Mouse (Mus musculus) mature B cell (primary cell): Measurements from ENCODE around the gene Tmcc3.

Experiments
- in situ Hi-C: fragments of 300-500 bp; cut with MboI; formaldehyde crosslinking; loops from 2 replicates; pipeline ENCODE4 v1.14.3; 2019

Gene Tmcc3

DNA sequence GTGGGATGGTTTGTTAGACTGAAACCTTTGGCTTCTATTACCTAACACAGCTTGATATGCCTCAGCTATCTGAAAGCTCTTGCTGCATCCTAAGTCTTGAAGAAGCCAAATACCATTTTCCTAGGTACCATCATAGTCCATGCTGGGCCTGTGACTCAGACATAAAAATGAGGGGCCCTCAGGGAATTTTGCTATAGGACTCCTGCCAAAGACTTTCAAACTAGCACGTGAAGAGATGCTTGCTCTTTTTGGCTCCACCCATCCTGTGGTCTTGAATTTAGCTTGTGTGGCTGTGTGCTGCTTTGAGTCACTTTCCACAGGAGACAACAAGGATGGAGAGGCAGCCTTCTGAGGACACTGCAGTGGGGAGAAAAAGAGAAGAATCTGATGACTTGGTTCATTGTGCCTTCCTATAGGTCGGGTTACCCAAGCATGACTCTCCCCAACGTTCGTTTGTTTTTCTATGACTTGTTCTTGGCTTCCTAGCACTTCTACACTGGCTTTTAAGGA is 319.1 kb downstream of the Tmcc3 start:
- in situ Hi-C loops = no loop called here

DNA sequence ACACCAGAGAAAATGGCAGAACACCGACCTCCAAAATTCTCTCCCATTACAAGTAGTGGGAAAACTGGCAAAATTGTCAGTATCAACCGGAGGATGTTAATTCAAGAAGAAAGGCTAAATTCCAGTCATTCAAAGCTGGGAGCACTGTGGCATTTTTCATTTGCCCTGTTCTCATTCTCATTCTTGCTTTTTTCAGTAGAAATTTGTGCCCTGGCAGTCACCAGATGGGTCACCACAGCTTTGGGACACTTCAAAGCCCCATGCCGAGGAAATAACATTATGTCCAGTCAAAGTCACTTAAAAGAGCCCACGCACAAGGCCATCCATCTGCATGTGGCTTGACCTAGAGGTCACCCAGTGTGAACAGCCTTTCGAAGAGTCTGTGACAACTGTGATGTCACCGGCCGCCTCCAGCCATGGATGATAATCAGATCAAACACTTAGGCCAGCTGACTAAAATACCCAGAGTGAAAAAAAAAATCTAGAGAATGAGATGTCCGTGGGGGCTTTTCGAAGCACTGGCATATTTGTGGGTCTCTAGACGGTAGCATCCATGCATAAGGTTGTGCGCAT is 319.9 kb downstream of the Tmcc3 start:
- in situ Hi-C loops = no loop called here

DNA sequence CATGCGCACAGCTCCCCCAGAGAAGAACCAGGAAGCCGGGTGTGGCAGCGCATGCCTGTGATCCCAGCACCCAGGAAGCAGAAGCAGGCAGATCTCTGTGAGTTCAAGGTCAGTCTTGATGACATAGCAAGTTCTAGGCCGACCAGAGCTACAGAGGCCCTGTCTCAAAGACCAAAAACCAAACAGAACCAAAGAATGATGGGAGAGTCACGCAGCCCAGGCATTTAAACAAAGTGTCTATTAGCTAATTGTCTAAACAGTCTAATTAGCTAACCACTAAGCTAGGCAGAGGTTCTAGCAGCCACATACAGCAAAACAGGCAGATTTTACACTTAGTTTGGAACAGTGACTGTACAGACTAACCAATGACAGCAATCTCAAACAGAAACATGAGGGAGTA is 320.5 kb downstream of the Tmcc3 start:
- in situ Hi-C loops = no loop called here

DNA sequence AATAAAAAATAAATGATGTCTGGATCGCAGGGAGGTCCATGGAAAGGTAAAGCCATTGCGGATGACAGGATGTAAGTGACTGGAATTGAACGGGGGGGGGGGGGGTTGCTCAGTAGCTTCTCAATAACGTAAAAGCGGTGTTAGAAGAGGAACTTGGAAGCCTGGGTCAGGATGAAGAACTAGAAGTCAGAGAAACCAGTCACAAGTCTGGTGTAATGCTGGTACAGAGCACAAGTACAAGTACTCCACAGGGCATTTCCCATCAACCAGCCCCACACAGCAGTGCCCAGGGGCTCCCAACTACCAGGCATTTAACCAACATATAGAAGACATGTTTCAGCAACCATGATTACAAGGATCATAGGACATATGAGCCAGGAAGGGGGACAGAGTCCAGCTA is 326.9 kb downstream of the Tmcc3 start:
- in situ Hi-C loops = no loop called here

DNA sequence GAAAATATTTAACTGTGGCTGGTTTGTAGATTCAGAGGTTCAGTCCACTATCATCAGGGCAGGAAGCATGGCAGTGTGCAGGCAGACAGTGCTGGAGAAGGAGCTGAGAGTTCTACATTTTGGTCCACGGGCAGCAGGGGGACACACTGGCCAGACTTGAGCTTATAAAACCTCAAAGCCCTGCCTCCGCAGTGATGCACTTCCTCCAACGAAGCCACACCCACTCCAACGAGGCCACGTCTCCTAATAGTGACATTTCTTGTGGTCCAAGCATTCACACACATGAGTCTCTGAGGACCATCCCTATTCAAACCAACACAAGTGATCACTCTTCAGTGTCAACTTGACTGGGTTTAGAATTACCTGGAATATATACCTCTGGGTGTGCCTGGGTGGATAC is 327.5 kb downstream of the Tmcc3 start:
- in situ Hi-C loops = no loop called here

DNA sequence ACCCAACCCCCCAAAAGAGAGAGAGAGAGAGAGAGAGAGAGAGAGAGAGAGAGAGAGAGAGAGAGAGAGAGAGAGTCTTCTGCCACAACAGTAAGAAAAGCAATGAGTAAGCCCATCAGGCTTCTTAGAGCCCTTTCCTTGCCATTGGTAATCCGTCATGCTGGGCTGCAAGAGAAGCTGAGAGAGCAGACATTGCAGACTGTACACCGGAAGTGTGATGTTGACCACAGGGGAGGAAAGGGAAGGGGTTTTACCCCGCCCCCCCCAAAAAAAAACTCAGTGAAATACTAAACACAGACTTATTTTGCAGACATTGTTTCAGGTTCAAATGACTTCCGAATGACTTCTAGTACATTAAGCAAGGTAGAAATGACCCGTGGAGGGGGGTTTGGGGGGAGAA is 328.3 kb downstream of the Tmcc3 start:
- in situ Hi-C loops = no loop called here
